Mouse (Mus musculus): Measurements from ENCODE around the gene Klf6. TPM values are rescaled to one million over a fixed set of nuclear protein-coding genes. Genes with fewer than 3 reads are reported as not detected.
A peak's percentile ranks its signal among the peaks of the same experiment; 100 is the strongest.

The Klf6 gene
- 58.2 and 59.0 TPM in 2 replicates for polyA plus RNA-seq (2016; fragmentation: Nextera tagmentation; extraction: Ambion mirVana)

DNA sequence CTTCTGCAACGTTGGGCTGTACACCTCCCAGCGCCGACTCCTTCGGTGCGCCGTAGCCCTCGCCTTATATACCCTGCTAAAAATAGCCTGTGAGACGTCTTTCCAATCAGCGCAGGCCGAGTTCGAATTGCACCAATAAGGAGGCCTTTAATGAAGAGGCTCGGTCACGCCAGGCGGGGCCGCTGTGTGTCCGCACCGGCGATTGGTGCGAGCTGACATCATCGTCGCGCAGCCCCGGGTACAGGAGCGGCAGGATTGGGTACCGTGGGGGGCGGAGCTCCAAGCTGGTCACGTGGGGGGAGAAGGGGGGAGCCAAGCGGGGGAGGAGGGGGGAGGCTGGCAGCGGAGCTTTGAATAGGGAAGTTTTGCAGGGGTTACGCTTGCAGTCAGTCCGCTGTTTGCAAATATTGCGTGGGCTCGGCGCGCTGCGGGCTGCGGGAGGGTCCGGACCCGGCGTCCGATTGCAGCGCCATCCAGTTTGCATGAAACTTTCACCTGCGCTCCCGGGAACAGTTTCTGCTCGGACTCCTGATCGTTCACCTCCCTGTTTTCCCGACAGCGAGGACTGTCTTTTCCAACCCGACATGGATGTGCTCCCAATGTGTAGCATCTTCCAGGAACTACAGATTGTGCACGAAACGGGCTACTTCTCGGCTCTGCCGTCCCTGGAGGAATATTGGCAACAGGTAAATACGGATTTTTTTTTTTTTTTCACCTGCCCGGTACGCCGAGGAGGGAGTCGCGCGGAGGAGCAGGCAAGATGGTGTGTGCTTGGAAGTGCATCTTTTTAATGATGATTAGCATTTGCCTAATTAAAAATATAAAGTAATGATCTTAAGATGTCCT is at the start of gene Klf6:
Klf6 (plus strand) TSS at position 326 of the 846 bp plus-strand sequence.
- Histone ChIP-seq H3K9me3 (no peaks in the 10 kb centered on the region), H3K27ac (peak within 1 kb of the TSS; percentile 97), H3K36me3 (peaks cover 19% of the 10 kb centered on the region), H3K4me1 (replicated peaks) (peaks cover 27% of the 10 kb centered on the region), H3K4me3 (peak within 1 kb of the TSS; percentile 71), H3K27me3 (ENCODE audit: insufficient read depth, poor library complexity, severe bottlenecking) (no peaks in the 10 kb centered on the region)
- DNase-seq (ENCODE audit: low spot score): peak; percentile 99
- under 1% methylated on average over 59 of the region's 60 CpGs for WGBS

DNA sequence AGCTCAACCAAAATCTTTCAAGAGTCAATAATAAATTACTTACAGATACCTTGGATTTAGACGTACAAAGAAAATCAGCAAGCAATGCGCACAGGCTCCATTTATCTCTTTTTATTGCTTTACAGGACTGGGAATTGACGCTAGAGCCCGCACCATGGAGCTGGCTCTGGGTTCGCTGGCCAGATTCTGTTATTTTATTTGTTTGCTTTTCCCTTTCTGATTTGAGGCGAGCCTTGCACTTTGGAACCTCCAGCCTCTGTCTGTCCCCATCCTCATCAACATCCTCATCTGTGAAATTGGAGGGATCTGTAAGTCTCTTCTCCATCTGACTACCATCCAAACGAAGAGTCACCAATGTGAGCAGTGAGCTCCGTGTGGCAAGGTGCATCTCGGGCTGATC is 47.8 kb upstream of the Klf6 start:
- Histone ChIP-seq H3K27me3 (ENCODE audit: insufficient read depth, poor library complexity, severe bottlenecking) (no peaks in the 10 kb centered on the region), H3K27ac (no peak overlapping the region), H3K36me3 (no peaks in the 10 kb centered on the region), H3K4me3 (no peak overlapping the region), H3K9me3 (no peaks in the 10 kb centered on the region), H3K4me1 (replicated peaks) (no peaks in the 10 kb centered on the region)
- WGBS: 92% methylated on average over 9 of the region's 9 CpGs
- no peak for DNase-seq (ENCODE audit: low spot score)

DNA sequence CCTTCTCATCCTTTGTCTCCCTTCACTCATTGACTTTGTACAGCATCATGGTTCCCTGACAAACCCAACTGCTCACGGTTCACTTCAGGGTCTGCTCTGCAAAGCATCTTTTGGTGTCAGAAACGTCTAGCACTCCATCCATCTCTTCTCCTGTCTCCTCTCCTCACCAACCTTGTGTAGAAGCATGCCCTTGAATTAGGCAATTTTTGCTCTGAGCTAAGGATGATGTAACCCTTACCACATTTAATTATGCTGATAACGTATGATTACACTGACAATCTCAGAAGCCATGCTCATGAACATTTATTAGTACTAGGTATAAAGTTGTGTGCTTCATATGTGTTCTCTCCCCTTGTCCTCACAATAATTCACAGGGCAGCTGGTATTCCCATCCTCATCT is 44.0 kb upstream of the Klf6 start:
- 0 out of 2 replicates have a peak, but pooled peaks cover 5% of the 10 kb centered on the region for H3K4me1 ChIP-seq (replicated peaks)
- no peak overlapping the region for H3K27ac ChIP-seq
- no peak overlapping the region for H3K4me3 ChIP-seq
- 82% methylated on average over 3 of the region's 3 CpGs for WGBS
- no peaks in the 10 kb centered on the region for H3K36me3 ChIP-seq
- H3K27me3 ChIP-seq (ENCODE audit: insufficient read depth, poor library complexity, severe bottlenecking): no peaks in the 10 kb centered on the region
- no peak for DNase-seq (ENCODE audit: low spot score)
- H3K9me3 ChIP-seq: no peaks in the 10 kb centered on the region

DNA sequence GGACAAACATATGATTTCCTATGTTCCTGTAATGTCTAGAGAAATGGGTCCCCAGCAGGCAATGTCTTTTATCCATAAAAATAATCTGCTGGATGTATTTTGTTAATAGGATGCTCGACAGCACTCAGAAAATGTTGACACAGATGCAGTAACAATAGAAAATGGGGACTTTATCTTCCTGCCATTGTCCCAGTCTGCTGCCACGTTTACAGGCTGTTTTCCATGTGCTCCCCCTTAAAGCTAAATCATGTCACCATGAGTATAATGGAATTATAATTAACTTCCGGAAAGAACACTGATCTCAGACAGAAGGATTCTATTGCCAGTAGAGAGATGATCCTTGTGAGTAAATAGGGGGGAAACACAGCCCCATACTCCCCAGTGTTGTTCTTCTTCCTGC is 42.1 kb upstream of the Klf6 start:
- 0 out of 2 replicates have a peak, but pooled peaks cover 5% of the 10 kb centered on the region for H3K4me1 ChIP-seq (replicated peaks)
- no peak overlapping the region for H3K27ac ChIP-seq
- no peak for DNase-seq (ENCODE audit: low spot score)
- no peaks in the 10 kb centered on the region for H3K9me3 ChIP-seq
- H3K36me3 ChIP-seq: no peaks in the 10 kb centered on the region
- 64% methylated on average over 3 of the region's 3 CpGs for WGBS
- H3K4me3 ChIP-seq: no peak overlapping the region
- H3K27me3 ChIP-seq (ENCODE audit: insufficient read depth, poor library complexity, severe bottlenecking): no peaks in the 10 kb centered on the region

DNA sequence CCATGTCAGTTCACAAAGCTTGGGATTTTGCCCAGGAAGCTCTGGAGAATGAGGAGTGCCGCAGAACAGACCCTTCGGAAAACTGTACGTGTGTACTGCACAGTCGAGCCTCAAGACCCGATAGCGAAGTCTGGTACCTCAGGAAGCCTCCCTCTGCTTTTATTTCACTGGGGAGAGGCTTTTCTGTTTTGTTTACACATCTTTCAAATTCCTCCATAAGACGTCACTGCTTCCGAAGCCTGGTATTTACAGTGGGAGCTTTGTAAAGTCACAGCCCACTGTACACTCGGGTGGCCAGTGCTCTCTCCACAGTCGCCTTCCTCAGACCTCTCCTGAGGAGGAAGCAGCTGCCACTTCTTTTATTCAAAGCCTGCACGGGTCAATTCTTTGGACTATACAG is 38.7 kb upstream of the Klf6 start:
- H3K9me3 ChIP-seq: no peaks in the 10 kb centered on the region
- H3K4me3 ChIP-seq: no peak overlapping the region
- no peaks in the 10 kb centered on the region for H3K27me3 ChIP-seq (ENCODE audit: insufficient read depth, poor library complexity, severe bottlenecking)
- H3K4me1 ChIP-seq (replicated peaks): 0 out of 2 replicates have a peak, but pooled peaks cover 5% of the 10 kb centered on the region
- no peak for DNase-seq (ENCODE audit: low spot score)
- 72% methylated on average over 11 of the region's 11 CpGs for WGBS
- no peaks in the 10 kb centered on the region for H3K36me3 ChIP-seq
- no peak overlapping the region for H3K27ac ChIP-seq

DNA sequence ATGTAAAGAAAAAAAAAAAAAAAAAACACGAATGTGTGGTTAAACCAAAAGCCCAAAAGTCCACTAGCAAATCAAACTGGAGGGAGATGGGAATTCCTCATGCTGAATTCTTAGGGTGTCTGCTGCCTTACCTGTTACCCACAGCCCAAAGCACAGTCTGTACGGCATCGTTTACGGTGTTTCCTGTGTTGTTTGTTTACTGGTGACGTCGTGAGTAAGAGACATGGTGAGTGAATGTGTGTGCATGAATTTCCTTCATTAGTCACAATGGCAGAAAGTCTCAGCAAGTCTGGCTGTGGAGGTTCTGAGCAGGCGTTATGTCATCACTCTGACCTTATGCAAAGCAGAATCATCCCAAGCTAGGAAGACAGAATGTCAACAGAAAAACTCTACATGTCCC is 38.1 kb upstream of the Klf6 start:
- H3K4me3 ChIP-seq: no peak overlapping the region
- H3K9me3 ChIP-seq: no peaks in the 10 kb centered on the region
- 84% methylated on average over 7 of the region's 7 CpGs for WGBS
- H3K27ac ChIP-seq: no peak overlapping the region
- H3K4me1 ChIP-seq (replicated peaks): 0 out of 2 replicates have a peak, but pooled peaks cover 5% of the 10 kb centered on the region
- no peaks in the 10 kb centered on the region for H3K36me3 ChIP-seq
- H3K27me3 ChIP-seq (ENCODE audit: insufficient read depth, poor library complexity, severe bottlenecking): no peaks in the 10 kb centered on the region
- no peak for DNase-seq (ENCODE audit: low spot score)

DNA sequence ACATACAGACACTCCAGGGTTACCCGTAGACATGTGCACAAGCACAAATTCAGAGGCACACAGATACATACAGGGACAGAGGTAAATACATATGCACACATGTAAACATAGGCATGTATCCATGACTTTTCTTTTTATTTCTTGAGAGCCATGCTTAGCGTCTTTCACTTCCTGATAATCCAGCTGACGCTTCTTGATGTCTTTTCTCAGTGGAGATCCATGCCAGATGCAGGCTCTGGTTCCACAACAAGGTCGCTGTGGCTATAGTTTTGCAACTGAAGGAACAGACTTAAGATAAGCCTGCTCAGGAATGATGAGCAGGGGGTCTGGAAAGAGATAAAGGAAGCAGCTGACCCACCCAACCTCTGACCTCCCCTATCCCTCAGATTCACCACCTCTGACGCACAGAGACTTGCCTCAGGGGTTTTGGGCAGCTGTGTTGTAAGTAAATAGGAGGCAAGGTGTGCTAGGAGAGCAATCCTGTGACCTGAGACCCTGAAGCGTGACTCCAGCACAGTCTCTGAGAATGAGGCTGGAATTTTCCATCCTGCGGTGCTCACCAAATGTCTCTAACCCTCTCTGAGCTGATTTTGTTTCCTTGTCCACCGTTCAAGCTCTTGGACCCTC is 37.0 kb upstream of the Klf6 start:
- no peaks in the 10 kb centered on the region for H3K36me3 ChIP-seq
- no peak overlapping the region for H3K4me3 ChIP-seq
- no peaks in the 10 kb centered on the region for H3K27me3 ChIP-seq (ENCODE audit: insufficient read depth, poor library complexity, severe bottlenecking)
- DNase-seq (ENCODE audit: low spot score): no peak
- no peak overlapping the region for H3K27ac ChIP-seq
- H3K4me1 ChIP-seq (replicated peaks): 0 out of 2 replicates have a peak, but pooled peaks cover 5% of the 10 kb centered on the region
- H3K9me3 ChIP-seq: no peaks in the 10 kb centered on the region
- 67% methylated on average over 8 of the region's 8 CpGs for WGBS

DNA sequence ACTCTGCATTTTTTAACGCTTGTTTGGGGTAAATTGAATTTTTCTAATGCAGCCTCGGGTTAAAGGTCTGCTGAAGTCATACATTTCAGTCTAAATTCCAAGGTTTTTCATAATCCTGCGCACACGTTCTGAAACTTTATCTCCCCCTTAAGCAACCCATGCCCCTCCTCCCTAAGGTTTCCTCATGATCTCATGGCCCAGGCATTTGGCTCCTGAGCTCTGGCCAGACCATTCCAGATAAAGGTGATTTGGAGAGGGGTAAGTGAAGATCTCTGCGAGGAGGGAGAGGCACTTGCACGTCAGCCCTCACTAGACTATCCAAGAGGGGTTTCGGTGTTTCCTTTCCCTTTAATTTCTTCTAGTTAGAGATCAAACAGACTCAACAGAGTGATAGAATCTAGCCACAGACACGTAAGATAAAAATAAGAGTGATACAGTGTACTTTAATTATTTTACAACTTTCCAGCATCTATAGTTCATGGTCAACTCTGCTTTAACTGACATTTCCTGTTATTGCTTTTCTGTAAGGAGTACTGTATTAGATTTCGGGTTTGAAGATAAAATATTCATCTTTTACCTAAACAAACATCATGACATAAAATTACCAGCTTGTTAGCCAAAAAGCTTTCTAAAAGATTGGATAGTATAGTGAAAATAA is 35.0 kb upstream of the Klf6 start:
- DNase-seq (ENCODE audit: low spot score): no peak
- WGBS: 71% methylated on average over 9 of the region's 9 CpGs
- H3K27me3 ChIP-seq (ENCODE audit: insufficient read depth, poor library complexity, severe bottlenecking): no peaks in the 10 kb centered on the region
- no peak overlapping the region for H3K4me3 ChIP-seq
- H3K27ac ChIP-seq: no peak overlapping the region
- H3K36me3 ChIP-seq: no peaks in the 10 kb centered on the region
- no peaks in the 10 kb centered on the region for H3K9me3 ChIP-seq
- 0 out of 2 replicates have a peak, but pooled peaks cover 1% of the 10 kb centered on the region for H3K4me1 ChIP-seq (replicated peaks)

DNA sequence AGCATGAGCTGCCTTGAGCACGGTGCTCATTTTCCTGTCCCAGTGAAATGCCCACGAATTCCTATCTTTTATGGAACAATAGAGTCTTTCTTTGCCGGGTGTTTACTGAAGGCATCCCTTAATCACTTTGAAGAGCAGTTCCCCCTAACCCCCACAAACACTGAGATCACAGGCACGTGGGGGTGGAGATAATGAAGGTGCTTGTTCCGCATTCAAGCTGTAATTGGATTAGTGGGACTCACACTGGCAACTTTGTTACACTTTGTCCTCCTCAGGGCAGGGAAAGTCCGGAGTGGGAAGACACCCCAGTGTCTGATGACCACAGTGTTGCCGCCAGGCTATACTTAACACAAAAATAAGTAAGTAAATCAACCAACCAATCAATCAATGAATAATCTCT is 29.3 kb upstream of the Klf6 start:
- Histone ChIP-seq H3K4me1 (replicated peaks) (0 out of 2 replicates have a peak, but pooled peaks cover 6% of the 10 kb centered on the region), H3K4me3 (no peak overlapping the region), H3K36me3 (no peaks in the 10 kb centered on the region), H3K9me3 (no peaks in the 10 kb centered on the region), H3K27ac (no peak overlapping the region), H3K27me3 (ENCODE audit: insufficient read depth, poor library complexity, severe bottlenecking) (no peaks in the 10 kb centered on the region)
- no peak for DNase-seq (ENCODE audit: low spot score)
- 8% methylated on average over 7 of the region's 7 CpGs for WGBS

DNA sequence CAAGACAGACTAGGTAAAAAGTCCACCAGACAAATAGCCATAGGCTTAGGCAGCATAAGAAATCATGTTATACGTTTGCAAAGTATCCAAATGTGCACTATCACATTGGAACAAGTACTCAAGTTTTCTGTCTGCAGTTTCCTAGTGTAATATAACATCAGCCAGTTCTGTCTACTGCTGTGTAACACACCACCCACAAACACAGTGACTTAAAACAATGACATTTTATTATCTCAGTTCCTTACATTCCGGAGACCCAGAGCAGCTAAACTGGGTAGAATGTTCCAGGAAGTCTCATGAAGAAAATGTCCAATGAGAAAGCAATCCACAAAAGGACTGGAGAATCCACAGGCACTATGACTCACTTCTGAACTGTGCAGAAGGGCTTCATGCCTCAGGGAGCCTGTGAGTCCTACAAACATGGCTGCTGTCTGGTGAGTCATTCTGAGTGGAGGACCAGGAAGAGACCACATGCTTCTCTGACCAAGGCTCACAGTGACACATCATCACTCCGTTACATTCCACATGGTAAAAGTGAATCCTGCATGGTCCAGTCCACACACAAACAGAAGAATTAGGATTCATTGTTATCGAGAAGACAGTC is 24.0 kb upstream of the Klf6 start:
- no peak for DNase-seq (ENCODE audit: low spot score)
- no peaks in the 10 kb centered on the region for H3K27me3 ChIP-seq (ENCODE audit: insufficient read depth, poor library complexity, severe bottlenecking)
- 0 out of 2 replicates have a peak, but pooled peaks cover under 1% of the 10 kb centered on the region for H3K4me1 ChIP-seq (replicated peaks)
- no peaks in the 10 kb centered on the region for H3K36me3 ChIP-seq
- H3K9me3 ChIP-seq: no peaks in the 10 kb centered on the region
- no peak overlapping the region for H3K27ac ChIP-seq
- H3K4me3 ChIP-seq: no peak overlapping the region
- WGBS: 88% methylated on average over 4 of the region's 4 CpGs

DNA sequence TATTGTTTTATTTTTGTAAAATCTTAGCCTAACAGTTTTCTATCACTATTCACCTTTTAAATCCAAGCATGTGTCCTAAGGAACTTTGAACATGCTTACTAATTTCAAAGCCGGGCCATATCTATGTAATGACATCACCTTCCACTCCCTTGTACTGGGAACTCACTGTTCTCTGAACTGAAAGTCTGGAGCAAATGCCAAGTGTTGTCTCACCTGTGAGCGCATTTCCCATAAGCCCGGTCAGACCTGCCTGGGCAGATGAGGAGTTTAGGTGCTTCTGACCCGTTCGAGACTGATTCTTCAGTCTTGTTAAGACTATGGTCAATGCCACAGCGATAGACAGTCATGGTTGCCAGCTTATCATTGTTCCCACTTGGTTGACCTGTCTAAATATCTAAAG is 19.9 kb upstream of the Klf6 start:
- H3K27ac ChIP-seq: no peak overlapping the region
- H3K4me1 ChIP-seq (replicated peaks): 0 out of 2 replicates have a peak, but pooled peaks cover 5% of the 10 kb centered on the region
- DNase-seq (ENCODE audit: low spot score): no peak
- no peaks in the 10 kb centered on the region for H3K9me3 ChIP-seq
- no peak overlapping the region for H3K4me3 ChIP-seq
- H3K36me3 ChIP-seq: no peaks in the 10 kb centered on the region
- no peaks in the 10 kb centered on the region for H3K27me3 ChIP-seq (ENCODE audit: insufficient read depth, poor library complexity, severe bottlenecking)
- WGBS: 91% methylated on average over 6 of the region's 6 CpGs

DNA sequence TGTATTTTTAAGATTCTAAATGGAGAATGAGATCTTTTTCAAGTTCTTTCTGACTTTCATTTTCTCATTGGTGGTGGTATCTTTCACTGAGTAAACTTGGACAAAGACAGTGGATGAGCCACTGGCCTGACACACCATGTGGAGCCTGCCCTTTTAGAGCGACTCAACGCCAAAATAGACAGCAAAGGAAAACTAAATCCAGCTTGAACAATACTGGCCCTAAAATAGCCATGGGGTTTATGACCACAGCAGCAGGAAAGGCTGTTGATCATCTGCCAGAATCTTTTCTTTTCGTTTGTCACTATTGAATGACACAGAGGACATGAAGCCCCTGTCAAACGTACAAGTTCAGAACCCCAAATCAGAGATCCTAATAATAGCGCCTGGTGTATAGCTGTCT is 18.4 kb upstream of the Klf6 start:
- H3K27ac ChIP-seq: no peak overlapping the region
- no peaks in the 10 kb centered on the region for H3K36me3 ChIP-seq
- H3K27me3 ChIP-seq (ENCODE audit: insufficient read depth, poor library complexity, severe bottlenecking): no peaks in the 10 kb centered on the region
- no peak overlapping the region for H3K4me3 ChIP-seq
- H3K9me3 ChIP-seq: no peaks in the 10 kb centered on the region
- no peak for DNase-seq (ENCODE audit: low spot score)
- 75% methylated on average over 5 of the region's 5 CpGs for WGBS
- 0 out of 2 replicates have a peak, but pooled peaks cover 5% of the 10 kb centered on the region for H3K4me1 ChIP-seq (replicated peaks)
